Mouse (Mus musculus): ENCODE results near the gene Dvl2.

Dvl2 gene

GRCm38 (mm10) chr11:70028401-70029129, 28.2 kb downstream of the Dvl2 start:
- no peak for DNase-seq (ENCODE audit: low spot score in 2 of 2)

DNA sequence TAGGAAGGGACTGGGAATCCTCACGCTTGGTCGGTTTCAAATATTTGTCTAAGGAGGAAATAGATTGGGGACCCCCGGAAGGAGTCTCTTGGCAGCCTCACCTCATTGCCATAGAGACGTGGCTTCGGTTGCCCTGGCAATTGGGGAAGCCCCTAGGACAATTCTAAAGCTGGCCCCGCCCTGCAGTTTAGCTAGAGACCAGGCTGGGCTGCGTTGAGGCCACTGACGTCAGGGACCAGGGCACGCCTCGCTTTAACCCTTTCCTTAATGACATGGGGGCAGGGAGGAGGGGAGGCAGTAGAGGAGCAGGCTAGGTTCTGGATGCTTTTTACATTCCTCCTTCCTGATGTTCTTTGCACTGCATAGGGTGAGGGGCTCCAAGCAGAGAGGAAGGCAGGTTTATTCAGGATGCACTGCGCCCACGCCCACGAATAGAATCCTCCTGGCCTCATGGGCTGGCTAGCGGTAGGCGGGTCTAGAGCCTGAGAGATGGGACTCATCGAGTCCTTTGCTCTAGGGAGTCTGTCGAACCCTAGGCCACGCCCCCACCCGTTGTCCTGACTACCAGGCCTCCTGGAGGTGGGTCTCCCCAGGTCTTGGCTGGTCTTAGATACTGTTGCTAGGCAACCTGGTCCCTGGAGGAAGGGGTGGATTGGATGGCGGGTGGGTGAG, 28.9 kb downstream of the Dvl2 start:
- DNase-seq (ENCODE audit: low spot score in 2 of 2): peak; percentile 87 to 88

- no peak for DNase-seq (ENCODE audit: low spot score in 2 of 2)
Observed at GRCm38 (mm10) chr11:70029829-70030550, 29.6 kb downstream of the Dvl2 start.

GRCm38 (mm10) chr11:70030651-70031320, 30.4 kb downstream of the Dvl2 start:
- DNase-seq (ENCODE audit: low spot score in 2 of 2): no peak

DNA sequence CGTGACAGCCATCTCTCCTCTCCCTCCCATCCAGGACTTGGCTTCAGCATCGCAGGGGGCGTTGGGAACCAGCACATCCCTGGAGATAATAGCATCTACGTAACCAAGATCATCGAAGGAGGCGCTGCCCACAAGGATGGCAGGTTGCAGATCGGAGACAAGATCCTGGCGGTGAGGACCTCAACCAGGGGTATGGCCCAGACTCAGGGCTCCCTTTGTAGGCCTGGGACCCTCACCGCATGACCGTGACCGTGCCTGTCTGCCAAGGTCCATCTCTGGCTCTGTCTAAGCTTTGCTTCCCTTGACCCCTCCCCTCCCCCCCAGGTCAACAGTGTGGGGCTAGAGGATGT, 30.9 kb downstream of the Dvl2 start:
- DNase-seq (ENCODE audit: low spot score in 2 of 2): no peak

- no peak for DNase-seq (ENCODE audit: low spot score in 2 of 2)
Observed at GRCm38 (mm10) chr11:70038174-70038573, 37.8 kb downstream of the Dvl2 start.

- no peak for DNase-seq (ENCODE audit: low spot score in 2 of 2)
Observed at GRCm38 (mm10) chr11:70039631-70040030, 39.2 kb downstream of the Dvl2 start.

- no peak for DNase-seq (ENCODE audit: low spot score in 2 of 2)
Observed at GRCm38 (mm10) chr11:70040184-70040583, 39.8 kb downstream of the Dvl2 start.

GRCm38 (mm10) chr11:70042309-70043085, 42.1 kb downstream of the Dvl2 start:
- DNase-seq (ENCODE audit: low spot score in 2 of 2): no peak

- DNase-seq (ENCODE audit: low spot score in 2 of 2): no peak
Observed at GRCm38 (mm10) chr11:70043665-70044064, 43.3 kb downstream of the Dvl2 start.

DNA sequence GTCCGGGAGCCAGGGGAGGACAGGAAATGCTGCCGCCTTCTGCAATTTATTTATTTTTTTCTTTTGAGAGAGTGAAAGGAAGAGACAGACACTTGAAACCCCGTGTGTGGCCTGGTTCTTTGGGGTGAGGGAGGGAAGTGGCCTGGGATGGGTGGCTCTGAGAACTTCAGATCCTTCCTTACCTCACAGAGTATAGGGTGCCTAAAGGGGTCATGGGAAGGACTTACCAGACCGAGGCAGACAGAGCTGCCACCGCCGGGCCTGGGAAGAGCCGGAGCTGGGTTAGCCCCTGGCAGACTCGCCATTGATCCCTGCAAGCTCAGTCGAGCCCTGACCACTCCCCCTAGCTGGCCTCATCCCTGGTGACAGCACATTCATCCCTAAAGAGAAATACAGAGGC, 45.0 kb downstream of the Dvl2 start:
- no peak for DNase-seq (ENCODE audit: low spot score in 2 of 2)

GRCm38 (mm10) chr11:70049366-70049765, 49.0 kb downstream of the Dvl2 start:
- DNase-seq (ENCODE audit: low spot score in 2 of 2): no peak

DNA sequence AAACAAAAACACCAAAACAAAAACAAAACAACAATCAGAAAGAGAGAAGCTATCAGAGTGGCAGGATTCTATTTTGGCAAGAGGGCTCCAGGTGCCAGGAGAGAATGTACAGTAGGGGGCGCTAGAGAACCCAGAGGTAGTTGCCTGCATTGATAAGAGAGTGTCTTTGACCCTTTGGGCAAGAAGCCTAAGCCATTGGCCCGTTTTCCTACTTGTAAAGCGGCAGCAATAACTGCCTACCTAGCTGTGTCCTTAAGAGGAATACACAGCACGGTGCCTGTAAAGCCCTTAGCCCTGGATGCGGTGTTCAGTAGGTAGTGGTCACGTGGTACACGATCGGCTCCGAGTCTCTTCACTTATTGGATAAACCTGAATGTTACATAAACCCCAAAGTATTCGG, 49.4 kb downstream of the Dvl2 start:
- no peak for DNase-seq (ENCODE audit: low spot score in 2 of 2)

DNA sequence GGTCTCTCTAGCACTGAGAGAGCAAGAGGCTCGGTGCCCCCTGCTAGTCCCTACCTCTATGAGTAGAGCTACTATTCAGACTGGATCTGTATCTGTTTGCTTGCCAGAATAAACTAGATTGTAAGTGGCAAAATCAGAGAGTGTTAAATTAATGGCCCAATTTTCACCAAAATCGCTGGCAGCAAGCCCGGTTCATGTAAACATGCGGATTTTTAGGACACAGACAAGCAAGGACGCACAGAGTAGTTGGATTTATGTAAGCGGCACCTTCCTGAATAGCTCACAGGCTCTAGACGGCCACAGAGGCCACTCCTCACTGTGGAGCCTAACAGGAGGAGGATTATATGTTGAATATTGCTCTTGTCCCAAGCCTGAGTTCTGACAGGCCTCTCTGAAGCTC, 52.8 kb downstream of the Dvl2 start:
- no peak for DNase-seq (ENCODE audit: low spot score in 2 of 2)

DNA sequence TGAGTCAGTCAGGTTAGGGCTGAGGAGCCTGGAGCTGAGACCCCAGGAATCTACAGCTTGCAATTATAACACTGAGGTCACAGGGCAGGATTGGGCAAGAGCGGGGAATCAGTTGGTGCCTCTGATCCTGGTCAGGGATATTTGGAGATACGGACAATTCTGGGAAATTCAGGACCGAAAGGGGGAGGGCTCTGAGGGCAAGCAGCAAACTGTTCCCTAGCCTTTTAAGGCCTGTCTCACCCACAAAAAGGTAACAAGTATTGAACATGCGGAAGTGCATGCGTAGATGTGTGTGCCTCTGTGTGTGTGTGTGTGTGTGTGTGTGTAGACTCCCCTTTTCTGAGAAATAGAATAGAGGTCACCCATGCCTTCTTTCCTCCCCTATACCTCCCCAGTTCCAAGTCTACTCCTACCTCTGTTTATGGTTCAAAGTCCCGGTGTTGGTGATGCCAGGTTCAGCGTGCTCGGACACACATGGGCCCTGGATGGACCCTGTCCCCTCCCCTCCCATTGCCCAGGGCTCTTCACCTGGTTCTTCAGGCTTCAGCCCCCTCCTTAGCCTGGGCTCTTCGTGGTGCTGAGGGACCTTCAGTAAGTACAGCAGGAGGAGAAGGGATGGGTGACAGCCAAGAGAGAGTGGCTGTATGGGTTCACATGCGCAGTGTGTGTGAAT, 53.6 kb downstream of the Dvl2 start, which contains the start of gene Asgr1:
TSS of gene Asgr1 (plus strand) at position 188 of the 673 bp plus-strand sequence.
- DNase-seq (ENCODE audit: low spot score in 2 of 2): no peak

DNA sequence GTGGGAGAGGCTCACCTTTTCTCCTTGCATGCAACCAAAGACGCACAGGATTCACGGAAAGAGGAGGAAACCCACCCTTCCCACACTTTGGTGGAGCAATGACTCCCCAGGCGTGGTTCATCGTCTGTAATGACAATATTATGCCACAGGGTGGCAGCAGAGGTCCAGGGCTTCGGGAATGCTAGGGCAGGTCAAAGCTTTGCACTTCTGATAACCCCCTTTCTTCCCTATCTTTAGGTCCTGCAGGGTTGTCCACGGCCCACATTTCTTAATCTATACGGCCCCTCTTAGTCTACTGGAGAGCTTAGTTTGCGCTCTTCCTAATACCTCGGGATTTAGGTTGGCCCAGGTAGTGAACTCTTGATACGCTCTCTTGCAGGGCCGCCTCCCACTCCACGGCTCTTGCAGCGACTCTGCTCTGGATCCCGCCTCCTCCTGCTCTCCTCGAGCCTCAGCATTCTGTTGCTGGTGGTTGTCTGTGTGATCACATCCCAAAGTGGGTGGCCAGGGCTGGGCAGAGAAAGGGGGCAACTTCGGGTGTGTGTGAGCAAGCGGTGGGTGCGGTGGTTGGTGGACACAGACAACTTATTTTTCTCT, 55.3 kb downstream of the Dvl2 start:
- DNase-seq (ENCODE audit: low spot score in 2 of 2): peak; percentile 60 to 69

DNA sequence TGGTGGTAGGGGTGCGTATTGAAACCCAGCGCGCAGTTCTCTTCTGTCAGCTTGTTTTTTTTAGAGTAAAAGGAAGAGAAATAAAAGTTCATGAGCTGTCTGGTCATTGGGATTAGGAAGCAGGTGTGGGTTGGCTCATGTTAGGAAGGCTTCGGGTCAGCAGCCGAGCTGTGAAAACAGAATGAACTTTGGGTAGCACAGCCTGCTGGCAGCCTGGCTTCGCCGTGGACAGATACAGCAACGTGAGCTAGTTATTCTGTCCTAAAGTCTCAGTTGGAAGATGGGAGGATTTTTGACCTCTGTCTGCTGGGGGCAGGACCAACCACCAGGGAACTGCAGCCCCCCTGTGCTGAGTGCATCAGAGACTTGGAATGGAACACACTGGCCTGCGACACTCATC, 57.4 kb downstream of the Dvl2 start:
- no peak for DNase-seq (ENCODE audit: low spot score in 2 of 2)

DNA sequence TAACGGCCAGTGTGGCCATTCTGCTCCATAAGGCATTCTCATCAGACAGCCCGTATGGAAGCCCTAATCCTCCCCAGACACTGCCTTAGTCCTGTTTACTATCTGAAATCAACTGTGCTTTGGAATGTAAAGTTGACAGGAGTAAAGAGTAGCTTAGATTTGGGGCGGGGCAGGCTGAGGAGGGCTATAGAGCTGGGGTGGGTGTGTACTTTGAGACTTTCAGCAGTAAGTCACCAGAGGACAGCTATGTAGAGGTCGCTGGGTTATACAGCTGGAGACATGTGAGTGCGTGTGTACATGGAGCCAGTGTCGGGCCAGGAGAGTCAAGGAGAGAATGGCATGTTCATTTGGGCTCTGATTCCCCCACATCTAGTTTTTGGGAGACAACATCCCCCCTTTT, 59.5 kb downstream of the Dvl2 start:
- DNase-seq (ENCODE audit: low spot score in 2 of 2): no peak

Data from frontal cortex, postnatal 36 days (tissue).